Mouse (Mus musculus): ENCODE measurements at regions not wholly inside any gene's neighbourhood (a gene's known extent, or its start where the extent isn't known, plus 50 kb on each side); places are given as distances from the start of the nearest gene placed in this dataset.
A peak's percentile ranks its signal among the peaks of the same experiment; 100 is the strongest.

GRCm38 (mm10) chr3:39234921-39235320 lies 348.2 kb downstream of the Fat4 start:
- DNase-seq (ENCODE audit: low spot score in 2 of 2) = no peak

- no peak for DNase-seq (ENCODE audit: low spot score in 2 of 2)
These were observed 362.0 kb downstream of the Fat4 start for GRCm38 (mm10) chr3:39248712-39249111.

- DNase-seq (ENCODE audit: low spot score in 2 of 2) = peak in 1 of 2 experiments; percentile 8
These were observed 362.6 kb downstream of the Fat4 start for GRCm38 (mm10) chr3:39249224-39249892.

- DNase-seq (ENCODE audit: low spot score in 2 of 2) = no peak
These were observed 366.3 kb downstream of the Fat4 start for GRCm38 (mm10) chr3:39253076-39253475.

GRCm38 (mm10) chr3:39264671-39265430 lies 378.1 kb downstream of the Fat4 start:
- DNase-seq (ENCODE audit: low spot score in 2 of 2) = no peak

- no peak for DNase-seq (ENCODE audit: low spot score in 2 of 2)
These were observed 378.9 kb downstream of the Fat4 start for GRCm38 (mm10) chr3:39265606-39266005.

- DNase-seq (ENCODE audit: low spot score in 2 of 2) = no peak
These were observed 382.6 kb downstream of the Fat4 start for GRCm38 (mm10) chr3:39269388-39269787.

- no peak for DNase-seq (ENCODE audit: low spot score in 2 of 2)
These were observed 385.9 kb downstream of the Fat4 start for GRCm38 (mm10) chr3:39272616-39273015.

- DNase-seq (ENCODE audit: low spot score in 2 of 2) = no peak
These were observed 390.2 kb downstream of the Fat4 start for GRCm38 (mm10) chr3:39276897-39277296.

- no peak for DNase-seq (ENCODE audit: low spot score in 2 of 2)
These were observed 390.6 kb downstream of the Fat4 start for GRCm38 (mm10) chr3:39277310-39277709.

GRCm38 (mm10) chr3:39295255-39295654 lies 408.5 kb downstream of the Fat4 start:
- no peak for DNase-seq (ENCODE audit: low spot score in 2 of 2)

GRCm38 (mm10) chr3:39296257-39296656 lies 409.5 kb downstream of the Fat4 start:
- DNase-seq (ENCODE audit: low spot score in 2 of 2) = no peak

- no peak for DNase-seq (ENCODE audit: low spot score in 2 of 2)
These were observed 422.7 kb downstream of the Fat4 start for GRCm38 (mm10) chr3:39309487-39309886.

- DNase-seq (ENCODE audit: low spot score in 2 of 2) = no peak
These were observed 426.8 kb downstream of the Fat4 start for GRCm38 (mm10) chr3:39313563-39313962.

GRCm38 (mm10) chr3:39320851-39321250 lies 434.1 kb downstream of the Fat4 start:
- DNase-seq (ENCODE audit: low spot score in 2 of 2) = no peak

GRCm38 (mm10) chr3:39322225-39322624 lies 435.5 kb downstream of the Fat4 start:
- DNase-seq (ENCODE audit: low spot score in 2 of 2) = no peak

GRCm38 (mm10) chr3:39335612-39336230 lies 449.0 kb downstream of the Fat4 start:
- DNase-seq (ENCODE audit: low spot score in 2 of 2) = no peak

- no peak for DNase-seq (ENCODE audit: low spot score in 2 of 2)
These were observed 454.5 kb downstream of the Fat4 start for GRCm38 (mm10) chr3:39341161-39341687.

GRCm38 (mm10) chr3:39344078-39344477 lies 457.3 kb downstream of the Fat4 start:
- no peak for DNase-seq (ENCODE audit: low spot score in 2 of 2)

- DNase-seq (ENCODE audit: low spot score in 2 of 2) = no peak
These were observed 460.8 kb downstream of the Fat4 start for GRCm38 (mm10) chr3:39347578-39347977.

GRCm38 (mm10) chr3:39357012-39357411 lies 470.3 kb downstream of the Fat4 start:
- no peak for DNase-seq (ENCODE audit: low spot score in 2 of 2)

GRCm38 (mm10) chr3:39360278-39360677 lies 473.5 kb downstream of the Fat4 start:
- no peak for DNase-seq (ENCODE audit: low spot score in 2 of 2)
